Mouse (Mus musculus) limb, embryonic 12.5 days (tissue): ENCODE data around the gene Rdh1. TPM values are rescaled to one million over a fixed set of nuclear protein-coding genes. Genes with fewer than 3 reads are reported as not detected.
"Not testable (repeated sequence)": the region's sequence is repeated elsewhere in the genome, so short reads cannot be mapped to it uniquely, and the experiment has no call there.

Experiments used
- ATAC-seq: fragments of 200-750 bp; cut with Nextera tagmentation; 2 replicates; pipeline ENCODE4 v1.8.0; 2017; ENCODE audit warnings: low read depth, moderate TSS enrichment; ENCODE audit not compliant: insufficient number of reproducible peaks, insufficient read depth, low FRiP score, low TSS enrichment
- H3K27ac ChIP-seq: fragments of 300-500 bp; sonication (generic); 2 replicates; pipeline ENCODE4 v1.5.1; 2016; ENCODE audit warnings: mild to moderate bottlenecking, moderate library complexity
- H3K27me3 ChIP-seq: fragments of 300-500 bp; sonication (generic); 2 replicates; pipeline ENCODE4 v1.6.1; 2016; ENCODE audit warnings: mild to moderate bottlenecking, moderate library complexity
- H3K36me3 ChIP-seq: fragments of 300-500 bp; sonication (generic); 2 replicates; pipeline ENCODE4 v1.6.1; 2016; ENCODE audit warnings: mild to moderate bottlenecking, moderate library complexity
- H3K4me1 ChIP-seq: fragments of 300-500 bp; sonication (generic); replicated peaks from 2 replicates; pipeline ENCODE4 v1.6.1; 2016
- H3K4me2 ChIP-seq: fragments of 300-500 bp; sonication (generic); 2 replicates; pipeline ENCODE4 v1.6.1; 2016; ENCODE audit warnings: mild to moderate bottlenecking, moderate library complexity
- H3K4me3 ChIP-seq: fragments of 300-500 bp; sonication (generic); replicated peaks from 2 replicates; pipeline ENCODE4 v1.5.1; 2016; ENCODE audit warnings: mild to moderate bottlenecking
- H3K9ac ChIP-seq: fragments of 300-500 bp; sonication (generic); replicated peaks from 2 replicates; pipeline ENCODE4 v1.6.1; 2016; ENCODE audit warnings: mild to moderate bottlenecking, moderate library complexity
- H3K9me3 ChIP-seq: fragments of 300-500 bp; sonication (generic); 2 replicates; pipeline ENCODE4 v1.6.1; 2016; ENCODE audit warnings: mild to moderate bottlenecking, moderate library complexity
- WGBS: fragments of 180-500 bp; shearing (Covaris S2); methylation state at CpG from one replicate; pipeline ENCODE4 v1.1.7; 2016; 5-methylcytosine and 5-hydroxymethylcytosine counted together
- polyA plus RNA-seq: library from polyadenylated mRNA; unstranded; fragments of >200 nt; fragmentation: Nextera tagmentation; extraction: Ambion mirVana; gene quantifications from 2 replicates; pipeline ENCODE4 v1.2.1, GENCODE M21; 2016

Gene Rdh1
- polyA plus RNA-seq, 1 experiment from 2014 or later: not detected

DNA sequence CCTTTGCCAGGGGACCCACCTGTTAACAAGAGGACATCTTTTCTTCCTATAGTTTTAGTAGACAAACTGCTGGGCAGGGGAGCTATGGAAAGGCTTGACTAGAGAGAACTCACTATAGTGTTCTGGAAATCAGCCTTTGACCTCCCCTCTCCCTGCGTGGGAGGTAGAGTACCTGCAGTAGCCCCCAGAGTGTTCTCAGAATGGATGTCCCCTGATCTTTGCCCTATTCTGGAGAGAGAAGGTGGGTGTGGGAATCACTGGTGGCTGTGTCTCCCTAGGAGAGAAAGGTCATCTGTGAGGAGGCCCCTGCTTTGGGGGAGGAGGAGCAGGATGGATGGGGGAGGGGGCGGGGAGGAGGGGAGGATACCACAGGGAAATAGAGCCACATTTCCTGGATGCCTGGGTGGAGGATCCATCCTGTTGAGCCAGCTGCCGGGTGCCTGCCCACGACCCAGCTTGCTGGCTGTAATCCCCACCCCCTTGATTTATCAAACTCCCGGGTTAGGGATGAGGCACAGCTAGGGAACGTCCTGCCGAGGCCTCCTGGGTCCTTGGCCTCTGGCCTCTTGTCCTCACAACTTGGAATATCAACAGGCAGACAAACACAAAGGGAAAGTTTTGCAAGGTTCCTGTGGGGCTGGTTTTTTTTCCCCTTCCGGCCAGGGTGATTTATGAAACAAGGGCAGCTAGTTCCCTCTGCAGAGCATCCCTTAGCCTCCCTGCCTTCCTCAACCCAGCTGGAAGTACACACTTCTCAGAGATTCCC, 10.5 kb upstream of the Rdh1 start:
- peaks cover 10% of the 10 kb centered on the region for H3K4me1 ChIP-seq
- H3K36me3 ChIP-seq: peaks cover 50% of the 10 kb centered on the region
- WGBS: 13% methylated on average over 8 of the region's 8 CpGs
- no peak overlapping the region for H3K9ac ChIP-seq
- ATAC-seq: no peak
- H3K9me3 ChIP-seq: no peaks in the 10 kb centered on the region
- peak overlapping the region; percentile 46; the same call in 1 of the 2 replicates for H3K4me2 ChIP-seq
- H3K4me3 ChIP-seq: no peak overlapping the region
- H3K27me3 ChIP-seq: peaks cover 3% of the 10 kb centered on the region; the same call in 1 of the 2 replicates
- H3K27ac ChIP-seq: no peak overlapping the region

DNA sequence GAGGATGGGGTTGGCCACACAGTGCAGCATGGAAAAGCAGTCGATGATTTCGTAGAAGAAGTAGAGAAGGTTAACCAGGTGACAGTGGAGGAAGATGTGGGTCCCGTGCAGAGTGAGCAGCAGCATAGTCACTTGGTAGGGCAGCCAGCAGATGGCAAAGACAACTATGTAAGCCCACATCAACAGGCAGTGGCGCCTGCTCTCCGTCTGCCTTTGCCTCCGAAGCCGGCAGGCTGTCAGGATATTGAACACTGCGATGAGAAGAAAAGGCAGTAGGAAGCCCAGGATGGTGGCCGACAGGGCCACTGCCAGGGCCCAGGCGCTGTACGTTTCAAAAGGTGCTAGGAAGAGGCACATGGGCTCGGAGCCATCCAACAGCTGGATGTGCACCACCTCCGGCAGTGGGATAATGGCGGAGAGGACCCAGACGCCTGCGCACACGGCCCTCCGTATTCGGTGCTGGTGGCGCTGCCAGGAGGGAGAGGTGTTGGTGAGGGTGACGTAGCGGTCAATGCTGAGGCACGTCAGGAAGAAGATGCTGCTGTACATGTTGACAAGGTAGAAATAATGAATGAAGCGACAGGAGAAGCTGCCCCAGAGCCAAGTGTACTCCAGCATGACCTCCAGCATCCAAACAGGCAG, 9.3 kb upstream of the Rdh1 start:
- Histone ChIP-seq H3K9me3 (no peaks in the 10 kb centered on the region), H3K4me2 (peak overlapping the region; percentile 46), H3K4me3 (0 out of 2 replicates have a peak overlapping the region, but pooled peaks have one; percentile 17), H3K36me3 (peaks cover 38% of the 10 kb centered on the region), H3K9ac (no peak overlapping the region), H3K27me3 (peaks cover 3% of the 10 kb centered on the region; the same call in 1 of the 2 replicates), H3K4me1 (peaks cover 10% of the 10 kb centered on the region), H3K27ac (no peak overlapping the region)
- ATAC-seq: no peak
- 47% methylated on average over 24 of the region's 24 CpGs for WGBS

DNA sequence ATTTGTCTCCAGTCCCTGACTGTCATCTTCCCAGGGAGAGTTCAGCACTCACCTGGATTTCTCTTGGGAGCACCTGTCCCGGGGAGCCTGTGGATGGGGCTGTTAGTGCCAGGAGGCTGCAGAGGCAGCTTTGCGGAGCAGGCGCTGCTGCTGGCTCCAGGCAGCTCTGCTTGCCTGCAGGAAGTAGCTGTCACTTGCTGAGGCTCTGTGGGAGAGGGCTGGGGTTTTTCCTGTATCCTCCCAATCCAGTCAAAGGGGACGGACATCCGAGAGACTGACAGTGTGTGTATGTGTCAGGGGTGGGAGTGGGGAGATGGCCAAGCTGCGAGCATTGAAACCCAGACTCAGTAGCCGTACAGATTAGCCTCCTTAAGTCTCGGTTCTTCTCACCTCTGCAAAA, 8.0 kb upstream of the Rdh1 start, which contains the start of gene Gpr182:
Gene Gpr182 (minus strand): TSS at position 185 of the 400 bp plus-strand sequence.
- Histone ChIP-seq H3K36me3 (peaks cover 25% of the 10 kb centered on the region), H3K27me3 (peaks cover 3% of the 10 kb centered on the region; the same call in 1 of the 2 replicates), H3K4me1 (peaks cover 10% of the 10 kb centered on the region), H3K9ac (no peak within 1 kb of the TSS), H3K27ac (no peak within 1 kb of the TSS), H3K4me2 (peak within 1 kb of the TSS; percentile 46; the same call in 1 of the 2 replicates), H3K9me3 (no peaks in the 10 kb centered on the region), H3K4me3 (no peak within 1 kb of the TSS)
- WGBS: 48% methylated on average over 8 of the region's 8 CpGs
- no peak for ATAC-seq

DNA sequence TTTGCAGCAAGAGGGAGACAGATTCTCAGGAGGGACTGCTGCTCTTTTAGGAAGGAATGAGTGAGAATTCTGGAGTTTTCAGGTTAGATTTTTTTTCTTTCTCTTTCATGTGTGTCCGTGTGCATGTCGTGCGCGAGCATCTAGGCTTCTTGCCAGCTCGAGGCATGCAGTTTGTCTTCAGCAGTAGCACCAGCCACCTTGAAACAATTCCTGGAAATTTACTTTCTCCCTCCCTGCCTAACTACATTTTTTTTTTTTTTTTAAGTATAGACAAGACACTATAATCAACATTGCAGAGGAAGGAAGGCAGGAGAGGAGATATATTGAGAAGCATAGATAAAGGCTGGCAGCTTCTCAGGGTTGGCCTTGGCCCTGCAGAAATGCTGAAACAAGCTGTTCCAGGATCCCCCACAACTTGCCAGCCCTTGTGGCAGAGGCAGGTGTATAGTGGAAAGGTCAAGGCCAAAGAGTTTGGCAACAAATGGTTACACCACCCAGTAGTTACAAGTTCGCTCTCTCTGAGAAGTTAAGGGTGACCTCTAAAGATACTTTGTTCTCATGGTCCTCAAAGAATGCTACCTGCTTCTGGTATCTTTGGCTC, 4.9 kb upstream of the Rdh1 start:
- no peak overlapping the region for H3K4me3 ChIP-seq

DNA sequence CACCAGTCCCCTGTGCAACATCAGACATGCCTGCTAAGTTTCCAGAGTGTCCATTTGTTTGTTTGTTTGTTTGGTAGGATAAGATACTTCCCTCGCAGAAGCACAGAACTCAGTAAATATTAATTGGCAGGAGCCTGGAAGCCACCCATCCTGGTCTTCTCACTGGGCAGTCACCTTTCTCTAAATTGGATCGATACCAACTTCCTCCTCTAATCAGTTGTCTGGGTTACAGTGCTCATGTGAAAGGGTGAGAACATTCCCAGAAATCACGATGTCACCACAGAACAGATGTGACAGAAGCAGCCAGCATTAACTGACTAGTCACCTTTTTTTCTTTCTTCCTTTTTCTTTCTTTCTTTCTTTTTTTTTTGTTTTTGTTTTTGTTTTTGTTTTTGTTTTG, 4.3 kb upstream of the Rdh1 start:
- H3K4me2 ChIP-seq: no peak overlapping the region
- no peaks in the 10 kb centered on the region; the same call in 1 of the 2 replicates for H3K4me1 ChIP-seq
- no peak overlapping the region for H3K9ac ChIP-seq
- H3K27ac ChIP-seq: no peak overlapping the region
- 0 out of 2 replicates have a peak, but pooled peaks cover under 1% of the 10 kb centered on the region for H3K27me3 ChIP-seq
- 74% methylated on average over 3 of the region's 3 CpGs for WGBS
- no peak overlapping the region for H3K4me3 ChIP-seq
- H3K36me3 ChIP-seq: 0 out of 2 replicates have a peak, but pooled peaks cover 2% of the 10 kb centered on the region
- ATAC-seq: no peak
- no peaks in the 10 kb centered on the region for H3K9me3 ChIP-seq

More for the DNA sequence above, 4.9 kb upstream of the Rdh1 start:
- H3K36me3 ChIP-seq: 0 out of 2 replicates have a peak, but pooled peaks cover 4% of the 10 kb centered on the region
- no peak overlapping the region for H3K4me2 ChIP-seq
- 0 out of 2 replicates have a peak, but pooled peaks cover 3% of the 10 kb centered on the region for H3K27me3 ChIP-seq
- no peak overlapping the region for H3K9ac ChIP-seq
- ATAC-seq: no peak
- WGBS: 80% methylated on average over 6 of the region's 6 CpGs
- H3K27ac ChIP-seq: no peak overlapping the region
- H3K9me3 ChIP-seq: no peaks in the 10 kb centered on the region
- no peaks in the 10 kb centered on the region; the same call in 1 of the 2 replicates for H3K4me1 ChIP-seq

DNA sequence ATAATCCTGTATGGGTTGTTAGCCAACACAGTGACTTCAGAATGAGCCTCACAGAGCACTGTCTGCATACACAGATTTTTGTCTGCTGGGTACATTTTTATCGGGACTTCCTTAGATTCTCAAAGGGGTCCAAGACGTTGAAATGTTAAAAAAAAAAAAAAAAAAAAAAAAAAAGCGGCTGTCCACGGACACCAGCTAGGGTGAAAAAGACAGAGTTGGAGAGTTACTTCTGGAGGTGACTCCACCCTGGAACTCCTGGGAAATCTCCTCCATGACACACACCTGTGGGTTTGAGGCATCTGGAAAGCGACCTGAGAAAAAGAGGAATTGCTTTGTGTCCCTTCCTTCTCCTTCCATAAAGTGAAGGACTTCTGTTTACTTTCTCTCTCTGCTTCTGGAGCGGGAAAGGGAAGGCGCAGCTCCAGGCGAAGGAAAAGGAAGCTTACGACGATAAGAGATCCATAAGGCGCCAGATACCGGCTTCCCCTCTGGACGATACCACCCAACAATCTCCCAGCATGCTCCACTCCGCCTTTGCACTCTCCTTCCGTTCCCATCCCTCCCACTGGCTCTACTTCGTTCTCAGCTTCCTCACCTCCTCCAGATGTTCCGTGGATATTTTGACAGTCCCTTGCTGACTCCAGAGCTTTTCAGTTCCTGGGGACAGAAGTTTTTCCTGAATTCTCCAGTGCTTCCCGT, 3.6 kb upstream of the Rdh1 start:
- WGBS: 42% methylated on average over 17 of the region's 18 CpGs
- no peaks in the 10 kb centered on the region for H3K36me3 ChIP-seq
- H3K4me2 ChIP-seq: peak overlapping the region; percentile 33
- no peaks in the 10 kb centered on the region for H3K9me3 ChIP-seq
- H3K4me3 ChIP-seq: no peak overlapping the region
- H3K9ac ChIP-seq: no peak overlapping the region
- ATAC-seq: no peak
- H3K27me3 ChIP-seq: no peaks in the 10 kb centered on the region
- H3K4me1 ChIP-seq: no peaks in the 10 kb centered on the region; the same call in 1 of the 2 replicates
- H3K27ac ChIP-seq: no peak overlapping the region

DNA sequence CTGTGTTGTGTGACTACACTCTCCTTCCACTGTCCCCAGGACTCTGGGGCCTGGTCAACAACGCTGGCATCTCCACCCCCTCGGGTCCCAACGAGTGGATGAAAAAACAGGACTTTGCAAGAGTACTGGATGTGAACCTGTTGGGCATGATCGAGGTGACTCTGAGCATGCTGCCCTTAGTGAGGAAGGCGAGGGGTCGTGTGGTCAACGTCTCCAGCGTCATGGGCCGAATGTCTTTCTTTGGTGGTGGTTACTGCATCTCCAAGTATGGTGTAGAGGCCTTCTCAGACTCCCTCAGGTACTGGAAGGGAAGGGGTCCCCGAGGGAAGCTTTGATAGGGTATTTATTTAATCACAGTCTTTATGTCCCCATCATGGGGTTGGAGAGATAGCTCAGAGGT, 3.4 kb downstream of the Rdh1 start:
- H3K36me3 ChIP-seq, ATAC-seq, H3K9ac ChIP-seq, H3K4me1 ChIP-seq, H3K4me3 ChIP-seq, H3K4me2 ChIP-seq, H3K9me3 ChIP-seq, H3K27me3 ChIP-seq, H3K27ac ChIP-seq: not testable (repeated sequence)
- WGBS: 90% methylated on average over 10 of the region's 10 CpGs

DNA sequence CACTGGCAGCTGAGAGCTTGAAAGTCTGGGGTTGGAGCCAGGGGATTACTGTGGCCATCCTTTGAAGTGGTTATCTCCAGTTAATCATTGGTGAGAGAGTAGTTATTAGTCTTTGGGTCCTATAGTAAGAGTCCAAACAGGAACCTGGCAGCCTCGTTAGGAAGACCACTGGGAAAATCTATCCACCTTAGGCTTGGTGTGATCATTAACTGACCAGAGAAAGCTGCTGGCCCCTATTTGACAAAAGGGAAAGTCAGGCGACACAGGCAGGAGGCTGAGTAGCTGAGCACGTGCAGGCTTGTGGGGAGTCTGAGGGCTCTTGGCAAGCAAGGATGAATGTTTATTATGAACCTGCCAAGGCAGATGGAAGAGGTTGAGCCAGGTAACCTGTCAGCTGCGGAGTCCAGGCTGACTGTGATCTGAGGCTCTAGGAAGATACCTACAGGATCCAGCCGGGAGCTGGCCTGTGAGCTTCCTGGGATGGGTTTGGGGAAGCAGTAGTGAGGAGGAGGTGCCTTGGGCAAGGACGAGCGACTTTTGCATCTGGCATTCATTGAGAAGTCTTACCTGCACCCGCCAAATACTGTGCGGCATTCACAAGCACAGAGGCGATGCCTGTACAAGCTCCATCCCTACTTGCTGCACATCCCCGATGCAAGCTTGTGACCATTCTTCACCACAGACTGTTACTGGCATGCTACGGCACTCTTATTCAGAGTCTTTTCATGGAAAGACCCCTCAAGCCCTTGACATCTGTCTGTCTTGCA, 4.6 kb downstream of the Rdh1 start:
- Histone ChIP-seq H3K4me3 (no peak overlapping the region), H3K27ac (no peak overlapping the region), H3K9me3 (no peaks in the 10 kb centered on the region), H3K4me2 (no peak overlapping the region), H3K36me3 (no peaks in the 10 kb centered on the region), H3K4me1 (no peaks in the 10 kb centered on the region), H3K9ac (no peak overlapping the region), H3K27me3 (no peaks in the 10 kb centered on the region)
- WGBS: 64% methylated on average over 12 of the region's 12 CpGs
- no peak for ATAC-seq

DNA sequence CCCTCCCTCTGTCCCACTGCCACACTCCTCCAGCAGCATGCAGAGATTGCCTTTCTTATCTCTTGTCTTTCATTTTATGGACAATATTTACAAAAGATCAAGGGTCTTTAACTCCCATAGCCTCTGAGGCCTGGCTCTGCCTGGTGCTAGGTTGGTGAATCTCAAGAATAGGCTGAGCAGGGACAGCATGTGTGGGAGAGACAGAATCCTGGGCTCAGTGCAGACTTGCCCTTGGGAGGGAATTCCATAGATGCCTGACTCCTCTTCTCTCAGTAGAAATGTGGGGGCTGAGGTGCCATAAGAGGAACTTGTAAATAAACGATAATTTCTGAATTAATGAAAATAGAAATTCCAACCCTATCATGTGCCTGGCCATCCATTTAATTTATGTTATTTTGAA, 7.0 kb downstream of the Rdh1 start:
- no peak for ATAC-seq
- 84% methylated on average over 1 of the region's 1 CpGs for WGBS
- Histone ChIP-seq H3K4me3 (no peak overlapping the region), H3K4me2 (no peak overlapping the region), H3K36me3 (no peaks in the 10 kb centered on the region), H3K9ac (no peak overlapping the region), H3K9me3 (no peaks in the 10 kb centered on the region), H3K27ac (no peak overlapping the region), H3K4me1 (no peaks in the 10 kb centered on the region), H3K27me3 (no peaks in the 10 kb centered on the region)

DNA sequence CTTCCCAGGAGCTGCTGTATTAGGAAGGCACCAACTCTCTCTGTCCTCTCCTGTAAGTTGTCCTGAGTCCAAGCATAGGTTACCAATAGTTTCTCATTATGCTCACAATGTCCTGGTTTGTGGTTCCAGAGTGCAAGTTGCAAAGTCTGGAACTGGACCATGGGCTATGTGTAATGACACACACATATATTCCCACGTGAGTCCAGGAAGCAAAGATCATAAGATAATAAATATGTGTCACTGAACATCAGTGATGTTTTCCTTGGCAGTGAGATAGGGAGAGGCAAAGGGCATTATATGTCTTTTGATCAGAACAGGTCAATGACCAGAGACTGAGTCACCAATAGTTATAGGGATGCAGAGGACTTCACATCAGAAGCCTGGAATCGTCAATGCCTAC, 16.5 kb downstream of the Rdh1 start, which contains the start of gene Rdh9:
Gene Rdh9 (plus strand): TSS at position 376 of the 400 bp plus-strand sequence.
- no peak for ATAC-seq
- H3K4me2 ChIP-seq: no peak within 1 kb of the TSS
- no peaks in the 10 kb centered on the region for H3K4me1 ChIP-seq
- no peaks in the 10 kb centered on the region for H3K36me3 ChIP-seq
- H3K4me3 ChIP-seq: no peak within 1 kb of the TSS
- no peaks in the 10 kb centered on the region for H3K9me3 ChIP-seq
- no peaks in the 10 kb centered on the region; the same call in 1 of the 2 replicates for H3K27me3 ChIP-seq
- no peak within 1 kb of the TSS for H3K27ac ChIP-seq
- WGBS: 87% methylated on average over 2 of the region's 2 CpGs
- no peak within 1 kb of the TSS for H3K9ac ChIP-seq
